Mouse (Mus musculus): ENCODE results near the gene Pdlim7.

DNA sequence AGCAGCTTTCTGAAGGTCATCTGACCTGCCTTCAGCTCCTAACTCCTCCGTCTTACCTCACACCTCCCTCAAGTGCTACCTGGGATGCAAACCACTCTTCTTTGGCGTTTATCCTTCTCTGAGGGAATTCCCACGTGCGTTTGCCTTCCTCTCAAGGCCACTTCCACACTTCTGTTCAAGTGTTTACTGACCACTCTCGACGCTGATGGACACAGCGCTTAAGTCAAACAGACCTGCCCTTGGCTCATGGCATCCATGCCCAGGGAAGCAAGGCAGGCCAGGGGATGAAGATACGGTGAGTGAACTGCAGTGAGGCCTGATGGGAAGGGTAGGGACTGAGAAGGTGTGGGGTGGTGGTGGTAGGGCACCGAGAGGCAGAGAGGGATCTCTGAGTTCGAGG, 12.9 kb downstream of the Pdlim7 start:
- TF ChIP-seq POLR2A (IDR thresholded peaks at IDR 0.05; ENCODE audit: low read depth, low read length): no peak
- no peak for TF ChIP-seq CTCF (conservative IDR thresholded peaks at IDR 0.05; ENCODE audit: insufficient read depth, insufficient read length, low read depth, low read length)
